Mouse (Mus musculus): Measurements from ENCODE around the gene Gm9821. TPM values are rescaled to one million over a fixed set of nuclear protein-coding genes. Genes with fewer than 3 reads are reported as not detected.

Gm9821 gene
- polyA plus RNA-seq, 1 experiment from 2014 or later, result 0.21 TPM

DNA sequence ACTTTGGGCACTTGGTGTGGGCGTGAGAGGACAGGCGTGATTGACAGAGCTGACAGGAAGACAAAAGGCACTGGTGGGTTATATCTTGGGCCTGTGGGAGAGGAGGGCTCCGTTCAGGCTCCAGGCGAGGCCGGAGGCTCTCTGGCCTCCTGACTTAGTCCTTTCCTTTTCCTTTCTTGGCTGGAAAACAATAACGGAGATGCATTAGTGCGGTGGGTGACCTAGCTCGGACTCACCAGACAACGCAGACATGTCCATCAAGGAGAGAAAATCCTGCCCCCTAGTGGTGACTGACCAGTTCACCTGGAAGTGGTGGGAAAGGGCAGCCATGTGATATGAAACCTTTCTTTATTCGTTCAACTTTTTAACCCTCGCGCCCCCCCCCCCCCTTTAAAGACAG, 15.6 kb upstream of the Gm9821 start:
- peak; percentile 84 for TF ChIP-seq CTCF (IDR thresholded peaks at IDR 0.05; ENCODE audit: low read depth)
- Histone ChIP-seq H3K4me1 (replicated peaks; ENCODE audit: control insufficient read depth, insufficient read depth, low read length) (peaks cover 6% of the 10 kb centered on the region; the same call in 1 of the 2 replicates), H3K9ac (ENCODE audit: low read depth, low read length) (no peak overlapping the region), H3K36me3 (ENCODE audit: control insufficient read depth, insufficient read depth) (peaks cover 22% of the 10 kb centered on the region), H3K9me3 (ENCODE audit: control insufficient read depth) (no peaks in the 10 kb centered on the region), H3K27me3 (replicated peaks; ENCODE audit: control insufficient read depth, insufficient read depth, low read length) (peaks cover 2% of the 10 kb centered on the region; the same call in 1 of the 2 replicates), H3K27ac (ENCODE audit: low read depth, low read length) (no peak overlapping the region), H3K4me3 (ENCODE audit: low read depth, low read length) (no peak overlapping the region; the same call in 1 of the 2 replicates), H3K4me2 (replicated peaks; ENCODE audit: low read depth) (peak overlapping the region; percentile 65)
- WGBS, result 23% methylated on average over 12 of the region's 12 CpGs
- no peak for ATAC-seq

- peaks cover 31% of the 10 kb centered on the region for H3K36me3 ChIP-seq (ENCODE audit: control insufficient read depth, insufficient read depth)
- H3K9me3 ChIP-seq (ENCODE audit: control insufficient read depth), result no peaks in the 10 kb centered on the region
- ATAC-seq, result no peak
- no peak for TF ChIP-seq CTCF (IDR thresholded peaks at IDR 0.05; ENCODE audit: low read depth)
- 10% methylated on average over 22 of the region's 23 CpGs for WGBS
- no peaks in the 10 kb centered on the region for H3K27me3 ChIP-seq (replicated peaks; ENCODE audit: control insufficient read depth, insufficient read depth, low read length)
- peaks cover 6% of the 10 kb centered on the region; the same call in 1 of the 2 replicates for H3K4me1 ChIP-seq (replicated peaks; ENCODE audit: control insufficient read depth, insufficient read depth, low read length)
- no peak overlapping the region for H3K27ac ChIP-seq (ENCODE audit: low read depth, low read length)
- peak overlapping the region; percentile 49 for H3K4me3 ChIP-seq (ENCODE audit: low read depth, low read length)
- peak overlapping the region; percentile 56 for H3K9ac ChIP-seq (ENCODE audit: low read depth, low read length)
- H3K4me2 ChIP-seq (replicated peaks; ENCODE audit: low read depth), result peak overlapping the region; percentile 65
Observed at GRCm38 (mm10) chr2:91930761-91931291, 14.7 kb upstream of the Gm9821 start.

DNA sequence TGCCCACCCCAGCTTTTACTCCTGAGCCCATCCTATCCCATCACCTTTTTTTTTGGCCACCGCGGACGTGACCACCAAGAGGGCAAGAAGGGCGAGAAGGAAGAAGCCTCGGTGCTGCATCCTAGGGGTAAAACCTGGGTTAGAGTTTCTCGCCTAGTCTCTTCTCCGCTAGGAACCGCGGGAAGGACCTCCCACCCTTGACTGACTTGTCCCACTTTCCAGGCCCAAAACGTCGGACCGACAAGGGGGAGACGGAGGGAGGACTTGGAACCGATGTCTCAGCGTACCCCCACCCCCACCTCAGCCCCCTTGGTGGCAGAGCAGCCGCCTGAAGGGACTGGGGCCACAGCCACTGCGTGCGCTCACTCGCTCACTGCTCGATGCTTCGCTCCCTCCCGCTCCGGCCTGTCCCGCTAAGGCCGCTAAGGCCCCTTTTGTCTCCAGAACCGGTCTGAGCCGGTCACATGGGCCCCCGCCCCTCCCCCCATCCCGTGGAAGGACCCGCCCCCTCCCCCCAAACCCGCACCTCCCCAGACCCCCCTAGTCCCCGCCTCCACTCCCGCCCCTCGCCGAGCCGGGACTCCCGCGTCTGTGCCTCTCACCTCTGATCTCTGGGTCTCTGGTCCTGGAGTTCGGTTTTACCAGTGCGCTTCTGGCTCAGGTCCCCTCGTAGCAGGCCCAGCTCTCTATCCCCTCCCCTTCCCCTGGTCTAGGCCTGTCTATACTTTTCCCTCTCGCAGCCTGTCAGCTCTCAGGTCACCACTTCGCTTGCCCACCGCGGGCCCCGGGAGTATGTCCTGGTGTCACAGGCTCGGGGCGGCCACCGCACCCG, 14.0 kb upstream of the Gm9821 start:
- peak overlapping the region; percentile 56 for H3K9ac ChIP-seq (ENCODE audit: low read depth, low read length)
- peak; percentile 10; the same call in 1 of the 2 replicates for ATAC-seq
- no peak overlapping the region; the same call in none of the 2 replicates for H3K27ac ChIP-seq (ENCODE audit: low read depth, low read length)
- H3K4me3 ChIP-seq (ENCODE audit: low read depth, low read length), result peak overlapping the region; percentile 49
- no peak; the same call in 1 of the 2 replicates for TF ChIP-seq CTCF (IDR thresholded peaks at IDR 0.05; ENCODE audit: low read depth)
- no peaks in the 10 kb centered on the region for H3K9me3 ChIP-seq (ENCODE audit: control insufficient read depth)
- no peaks in the 10 kb centered on the region for H3K27me3 ChIP-seq (replicated peaks; ENCODE audit: control insufficient read depth, insufficient read depth, low read length)
- peaks cover 38% of the 10 kb centered on the region for H3K36me3 ChIP-seq (ENCODE audit: control insufficient read depth, insufficient read depth)
- peak overlapping the region; percentile 65 for H3K4me2 ChIP-seq (replicated peaks; ENCODE audit: low read depth)
- peaks cover 6% of the 10 kb centered on the region; the same call in 1 of the 2 replicates for H3K4me1 ChIP-seq (replicated peaks; ENCODE audit: control insufficient read depth, insufficient read depth, low read length)
- WGBS, result 12% methylated on average over 47 of the region's 50 CpGs

DNA sequence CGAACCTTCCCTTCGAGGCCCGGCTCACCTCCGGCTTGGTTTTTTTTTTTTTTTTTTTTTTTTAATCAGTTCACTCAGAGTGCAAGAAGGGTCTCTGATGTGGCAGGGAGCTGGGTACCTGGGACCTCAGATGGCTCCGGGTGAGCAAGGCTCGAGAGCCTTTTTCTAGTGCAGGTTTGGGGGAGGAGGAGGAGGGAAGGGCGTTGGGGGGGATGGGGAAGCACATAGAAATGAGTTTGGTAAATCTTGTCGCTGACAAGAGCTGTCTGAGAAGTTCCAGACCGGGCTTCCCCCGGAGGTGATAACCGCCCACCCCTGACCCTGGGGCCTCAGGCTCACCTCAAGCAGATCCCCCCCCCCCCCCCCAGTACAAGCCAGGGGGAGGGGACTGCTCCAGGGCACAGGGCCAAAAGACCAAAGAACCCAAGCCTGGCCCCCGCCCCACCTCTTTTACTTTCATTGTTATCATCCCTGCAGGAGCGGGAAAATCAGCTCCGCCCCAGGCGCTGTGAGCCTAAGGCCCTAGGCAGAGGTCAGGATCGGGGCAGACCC, 13.3 kb upstream of the Gm9821 start, which contains the start of gene Mdk:
Gene Mdk (minus strand): TSS at position 138 of the 552 bp plus-strand sequence.
- H3K27ac ChIP-seq (ENCODE audit: low read depth, low read length), result no peak within 1 kb of the TSS; the same call in none of the 2 replicates
- no peak for ATAC-seq

GRCm38 (mm10) chr2:91932737-91933350, 12.7 kb upstream of the Gm9821 start:
- H3K9me3 ChIP-seq (ENCODE audit: control insufficient read depth), result no peaks in the 10 kb centered on the region
- no peak for ATAC-seq
- no peaks in the 10 kb centered on the region for H3K27me3 ChIP-seq (replicated peaks; ENCODE audit: control insufficient read depth, insufficient read depth, low read length)
- H3K4me1 ChIP-seq (replicated peaks; ENCODE audit: control insufficient read depth, insufficient read depth, low read length), result peaks cover 3% of the 10 kb centered on the region; the same call in 1 of the 2 replicates
- no peak overlapping the region; the same call in 1 of the 2 replicates for H3K27ac ChIP-seq (ENCODE audit: low read depth, low read length)
- H3K4me3 ChIP-seq (ENCODE audit: low read depth, low read length), result no peak overlapping the region
- TF ChIP-seq CTCF (IDR thresholded peaks at IDR 0.05; ENCODE audit: low read depth), result no peak
- 17% methylated on average over 6 of the region's 6 CpGs for WGBS
- peaks cover 51% of the 10 kb centered on the region for H3K36me3 ChIP-seq (ENCODE audit: control insufficient read depth, insufficient read depth)
- H3K4me2 ChIP-seq (replicated peaks; ENCODE audit: low read depth), result peak overlapping the region; percentile 65
- H3K9ac ChIP-seq (ENCODE audit: low read depth, low read length), result no peak overlapping the region

More for the DNA sequence above, 13.3 kb upstream of the Gm9821 start, which contains the start of gene Mdk:
- Histone ChIP-seq H3K9ac (ENCODE audit: low read depth, low read length) (peak within 1 kb of the TSS; percentile 56), H3K4me2 (replicated peaks; ENCODE audit: low read depth) (peak within 1 kb of the TSS; percentile 65), H3K27me3 (replicated peaks; ENCODE audit: control insufficient read depth, insufficient read depth, low read length) (no peaks in the 10 kb centered on the region), H3K4me3 (ENCODE audit: low read depth, low read length) (peak within 1 kb of the TSS; percentile 49), H3K4me1 (replicated peaks; ENCODE audit: control insufficient read depth, insufficient read depth, low read length) (peaks cover 6% of the 10 kb centered on the region; the same call in 1 of the 2 replicates), H3K9me3 (ENCODE audit: control insufficient read depth) (no peaks in the 10 kb centered on the region), H3K36me3 (ENCODE audit: control insufficient read depth, insufficient read depth) (peaks cover 45% of the 10 kb centered on the region)
- no peak for TF ChIP-seq CTCF (IDR thresholded peaks at IDR 0.05; ENCODE audit: low read depth)
- 11% methylated on average over 15 of the region's 16 CpGs for WGBS
